ENCODE assay signal across 8 mouse cellular contexts in the genomic region with DNA sequence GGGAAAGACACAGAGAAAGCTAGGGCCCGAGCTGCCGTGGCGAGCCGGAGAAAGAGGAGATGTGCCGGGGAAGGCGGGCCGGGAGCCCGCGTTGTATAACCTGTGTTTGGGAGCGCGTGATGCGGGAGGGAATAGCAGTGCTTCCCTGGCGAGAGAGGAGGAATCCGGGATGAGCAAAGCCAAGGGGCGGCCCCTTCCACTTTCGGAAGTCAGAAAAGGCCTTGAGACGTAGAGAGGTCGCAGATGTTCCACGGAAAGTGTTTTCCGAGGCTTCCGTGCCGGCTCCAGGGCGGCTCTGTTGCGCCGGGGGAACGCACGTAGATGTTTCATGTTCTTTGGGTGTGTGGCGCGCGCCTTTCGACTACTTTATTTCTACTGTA. TPM values are rescaled to one million over a fixed set of nuclear protein-coding genes. Genes with fewer than 3 reads are reported as not detected.
A peak's percentile ranks its signal among the peaks of the same experiment; 100 is the strongest.
DNase-seq lines count a peak whose midpoint lies in the region; ATAC-seq and TF ChIP-seq lines count a peak whose summit lies in the region.

No protein-coding gene starts in this region.

- H3K36me3 ChIP-seq in embryonic facial prominence, embryonic 14.5 days (ENCODE audit: control insufficient read depth, insufficient read depth, low read length), result peaks cover 4% of the 10 kb centered on the region; the same call in 1 of the 2 replicates
- peaks cover 6% of the 10 kb centered on the region; the same call in 1 of the 2 replicates for H3K36me3 ChIP-seq in hindbrain, embryonic 14.5 days (replicated peaks; ENCODE audit: control insufficient read depth, insufficient read depth)
- H3K36me3 ChIP-seq in lung, embryonic 16.5 days (ENCODE audit: control insufficient read depth, insufficient read depth, low read length), result 0 out of 2 replicates have a peak, but pooled peaks cover 2% of the 10 kb centered on the region
- H3K36me3 ChIP-seq in testis, adult 2 months (ENCODE audit: control insufficient read depth, insufficient read depth, low read length), result no peaks in the 10 kb centered on the region

- H3K27me3 ChIP-seq in embryonic facial prominence, embryonic 14.5 days (replicated peaks; ENCODE audit: control insufficient read depth, insufficient read depth, low read length), result no peaks in the 10 kb centered on the region
- H3K27me3 ChIP-seq in hindbrain, embryonic 14.5 days (ENCODE audit: control insufficient read depth, insufficient read depth, low read length), result no peaks in the 10 kb centered on the region
- no peaks in the 10 kb centered on the region for H3K27me3 ChIP-seq in lung, embryonic 16.5 days (ENCODE audit: control insufficient read depth, insufficient read depth, low read depth, low read length)
- H3K27me3 ChIP-seq in testis, adult 2 months (ENCODE audit: control insufficient read depth, insufficient read depth, low read length), result no peaks in the 10 kb centered on the region

- H3K9me3 ChIP-seq in embryonic facial prominence, embryonic 14.5 days (ENCODE audit: control insufficient read depth, low read length), result no peaks in the 10 kb centered on the region
- H3K9me3 ChIP-seq in hindbrain, embryonic 14.5 days (ENCODE audit: control insufficient read depth, low read length), result no peaks in the 10 kb centered on the region
- no peaks in the 10 kb centered on the region for H3K9me3 ChIP-seq in lung, embryonic 16.5 days (ENCODE audit: control insufficient read depth, low read length)

- peak overlapping the region; percentile 94 for H3K4me3 ChIP-seq in embryonic facial prominence, embryonic 14.5 days (ENCODE audit: low read depth, low read length)
- peak overlapping the region; percentile 93 for H3K4me3 ChIP-seq in hindbrain, embryonic 14.5 days (replicated peaks; ENCODE audit: low read length)
- peak overlapping the region; percentile 79 for H3K4me3 ChIP-seq in lung, embryonic 16.5 days (ENCODE audit: low read length)
- peak overlapping the region; percentile 98 for H3K4me3 ChIP-seq in testis, adult 2 months (ENCODE audit: control insufficient read depth, low read depth, low read length)

- H3K4me1 ChIP-seq in embryonic facial prominence, embryonic 14.5 days (ENCODE audit: control insufficient read depth, insufficient read depth, low read length), result peaks cover 15% of the 10 kb centered on the region
- peaks cover 31% of the 10 kb centered on the region for H3K4me1 ChIP-seq in hindbrain, embryonic 14.5 days (replicated peaks; ENCODE audit: control insufficient read depth, insufficient read depth, low read length)
- peaks cover 13% of the 10 kb centered on the region for H3K4me1 ChIP-seq in lung, embryonic 16.5 days (replicated peaks; ENCODE audit: control insufficient read depth, insufficient read depth, low read length)
- peaks cover 4% of the 10 kb centered on the region; the same call in 1 of the 2 replicates for H3K4me1 ChIP-seq in testis, adult 2 months (ENCODE audit: control insufficient read depth, insufficient read depth, low read length)

- intact Hi-C loops in left cerebral cortex, postnatal 25 days (cut with DNase I), result no loop called here

- TF ChIP-seq POLR2A in testis, adult 2 months (IDR thresholded peaks at IDR 0.05; ENCODE audit: control insufficient read depth, low read depth, low read length), result no peak

- DNase-seq in adrenal gland, postnatal 36 days, result peak; percentile 71 to 79
- no peak for DNase-seq in adrenal gland, adult 18-20 months (ENCODE audit: low spot score in 2 of 2)
- peak; percentile 48 for DNase-seq in 416B (ENCODE audit: low read depth)
- DNase-seq in embryonic facial prominence, embryonic 14.5 days (ENCODE audit: low spot score), result peak; percentile 52
- peak; percentile 53 for DNase-seq in hindbrain, embryonic 14.5 days (ENCODE audit: low spot score)
- no peak for DNase-seq in left cerebral cortex, postnatal 25 days (ENCODE audit: low spot score in 2 of 2)

- peak overlapping the region; percentile 95 for H3K27ac ChIP-seq in embryonic facial prominence, embryonic 14.5 days (replicated peaks; ENCODE audit: low read depth, low read length)
- peak overlapping the region; percentile 95 for H3K27ac ChIP-seq in hindbrain, embryonic 14.5 days
- peak overlapping the region; percentile 83 for H3K27ac ChIP-seq in lung, embryonic 16.5 days (ENCODE audit: low read length)
- peak overlapping the region; percentile 98 for H3K27ac ChIP-seq in testis, adult 2 months (ENCODE audit: control insufficient read depth, insufficient read depth, low read depth, low read length)

- 0% methylated on average over 30 of the region's 31 CpGs for WGBS in embryonic facial prominence, embryonic 14.5 days
- under 1% methylated on average over 31 of the region's 31 CpGs for WGBS in hindbrain, embryonic 14.5 days
- WGBS in lung, embryonic 16.5 days, result under 1% methylated on average over 31 of the region's 31 CpGs

- H3K9ac ChIP-seq in embryonic facial prominence, embryonic 14.5 days (ENCODE audit: low read depth, low read length), result peak overlapping the region; percentile 91
- peak overlapping the region; percentile 93 for H3K9ac ChIP-seq in hindbrain, embryonic 14.5 days
- H3K9ac ChIP-seq in lung, embryonic 16.5 days (ENCODE audit: low read length), result peak overlapping the region; percentile 91

- no peak for TF ChIP-seq CTCF in testis, adult 2 months (IDR thresholded peaks at IDR 0.05; ENCODE audit: control insufficient read depth, insufficient read depth, insufficient replicate concordance, low read depth, low read length)

- H3K4me2 ChIP-seq in embryonic facial prominence, embryonic 14.5 days (ENCODE audit: low read depth, low read length), result peak overlapping the region; percentile 88
- H3K4me2 ChIP-seq in hindbrain, embryonic 14.5 days (replicated peaks), result peak overlapping the region; percentile 71
- H3K4me2 ChIP-seq in lung, embryonic 16.5 days (ENCODE audit: low read depth, low read length), result peak overlapping the region; percentile 94

- ATAC-seq in embryonic facial prominence, embryonic 14.5 days (ENCODE audit: low read depth), result peak; percentile 45
- no peak for ATAC-seq in hindbrain, embryonic 14.5 days (ENCODE audit: low FRiP score)
- peak; percentile 37 for ATAC-seq in lung, embryonic 16.5 days (ENCODE audit: low read depth)

RNA-seq across cellular contexts. Expression of a gene that starts 0.5 kb away (rescaled TPM):
- total RNA-seq in adrenal gland, postnatal 36 days (2021), result 10 to 100 TPM; 37.9 to 45.0 TPM
- 10 to 100 TPM; 40.2 to 51.3 TPM for total RNA-seq in adrenal gland, adult 18-20 months (2021)
- polyA plus RNA-seq in embryonic facial prominence, embryonic 14.5 days (2014; fragmentation: Nextera tagmentation; extraction: Ambion mirVana), result 51.4 and 65.1 TPM in 2 replicates
- polyA plus RNA-seq in hindbrain, embryonic 14.5 days (2014; fragmentation: Nextera tagmentation; extraction: Ambion mirVana), result 72.4 and 83.4 TPM in 2 replicates
- polyA plus RNA-seq in lung, embryonic 16.5 days (2015; fragmentation: Nextera tagmentation; extraction: Ambion mirVana), result 82.3 and 86.8 TPM in 2 replicates
- polyA plus RNA-seq in testis, adult 2 months (2012; rRNA removed), result 9.4 and 10.9 TPM in 2 replicates
- total RNA-seq in left cerebral cortex, postnatal 25 days (2021), result 10 to 100 TPM; 61.3 to 68.8 TPM

RNA-seq across cellular contexts. Expression of a gene that starts 45.3 kb away (rescaled TPM):
- not detected for total RNA-seq in adrenal gland, postnatal 36 days (2021)
- under 1 TPM in 1 of 2 experiments, not detected in 1; 0.17 TPM for total RNA-seq in adrenal gland, adult 18-20 months (2021)
- polyA plus RNA-seq in embryonic facial prominence, embryonic 14.5 days (2014; fragmentation: Nextera tagmentation; extraction: Ambion mirVana), result 0.10 and 0.22 TPM in 2 replicates
- 0.17 TPM in 1 of 2 replicates, not detected in the other for polyA plus RNA-seq in hindbrain, embryonic 14.5 days (2014; fragmentation: Nextera tagmentation; extraction: Ambion mirVana)
- 0.26 and 0.31 TPM in 2 replicates for polyA plus RNA-seq in lung, embryonic 16.5 days (2015; fragmentation: Nextera tagmentation; extraction: Ambion mirVana)
- polyA plus RNA-seq in testis, adult 2 months (2012; rRNA removed), result not detected in 2 replicates
- total RNA-seq in left cerebral cortex, postnatal 25 days (2021), result not detected

Comparison
In these comparisons a context has a peak if more than half of its experiments do, and no peak if none do; other contexts are left out.
1. DNase-seq: peak in adrenal gland, postnatal 36 days (2 of 2), 416B (single experiment), embryonic facial prominence, embryonic 14.5 days (single experiment) and hindbrain, embryonic 14.5 days (single experiment); none in adrenal gland, adult 18-20 months (0 of 2) and left cerebral cortex, postnatal 25 days (0 of 2).
2. Peak in every context shown above with its lines, with median percentiles within 50 percentile points of each other: H3K27ac ChIP-seq, H3K4me2 ChIP-seq, H3K4me3 ChIP-seq and H3K9ac ChIP-seq.